In genomic region chr9:50745806-50746205, GRCm38 (mm10) we compare ENCODE assay signal across 8 mouse cellular contexts. TPM values are rescaled to one million over a fixed set of nuclear protein-coding genes. Genes with fewer than 3 reads are reported as not detected.
DNase-seq lines count a peak whose midpoint lies in the region; ATAC-seq and TF ChIP-seq lines count a peak whose summit lies in the region.

No protein-coding gene starts in this region.

- 11% methylated on average over 7 of the region's 7 CpGs for WGBS in hindbrain, embryonic 10.5 days
- 16% methylated on average over 7 of the region's 7 CpGs for WGBS in lung, embryonic 14.5 days

- peak overlapping the region; percentile 66 for H3K4me2 ChIP-seq in lung, embryonic 14.5 days

- H3K4me1 ChIP-seq in testis, adult 2 months (ENCODE audit: control insufficient read depth, insufficient read depth, low read length), result peaks cover 10% of the 10 kb centered on the region
- H3K4me1 ChIP-seq in hindbrain, embryonic 10.5 days (replicated peaks), result peaks cover 10% of the 10 kb centered on the region
- 0 out of 2 replicates have a peak, but pooled peaks cover 6% of the 10 kb centered on the region for H3K4me1 ChIP-seq in lung, embryonic 14.5 days (ENCODE audit: insufficient read depth)

- H3K9ac ChIP-seq in lung, embryonic 14.5 days, result peak overlapping the region; percentile 59

- H3K9me3 ChIP-seq in hindbrain, embryonic 10.5 days, result no peaks in the 10 kb centered on the region
- no peaks in the 10 kb centered on the region for H3K9me3 ChIP-seq in lung, embryonic 14.5 days (ENCODE audit: low read depth, low read length)

- no peaks in the 10 kb centered on the region for H3K36me3 ChIP-seq in testis, adult 2 months (ENCODE audit: control insufficient read depth, insufficient read depth, low read length)
- H3K36me3 ChIP-seq in hindbrain, embryonic 10.5 days, result no peaks in the 10 kb centered on the region
- no peaks in the 10 kb centered on the region for H3K36me3 ChIP-seq in lung, embryonic 14.5 days (ENCODE audit: insufficient read depth)

- no peak for TF ChIP-seq CTCF in testis, adult 2 months (IDR thresholded peaks at IDR 0.05; ENCODE audit: control insufficient read depth, insufficient read depth, insufficient replicate concordance, low read depth, low read length)
- no peak for TF ChIP-seq CTCF in lung, embryonic 14.5 days (IDR thresholded peaks at IDR 0.05; ENCODE audit: low read depth)

- no peak for TF ChIP-seq POLR2A in testis, adult 2 months (IDR thresholded peaks at IDR 0.05; ENCODE audit: control insufficient read depth, low read depth, low read length)

- no peaks in the 10 kb centered on the region for H3K27me3 ChIP-seq in testis, adult 2 months (ENCODE audit: control insufficient read depth, insufficient read depth, low read length)
- H3K27me3 ChIP-seq in hindbrain, embryonic 10.5 days (ENCODE audit: insufficient read depth, poor library complexity, severe bottlenecking), result peaks cover 36% of the 10 kb centered on the region
- no peaks in the 10 kb centered on the region for H3K27me3 ChIP-seq in lung, embryonic 14.5 days (ENCODE audit: insufficient read depth, low read length)

- H3K27ac ChIP-seq in testis, adult 2 months (ENCODE audit: control insufficient read depth, insufficient read depth, low read depth, low read length), result no peak overlapping the region
- peak overlapping the region; percentile 69 for H3K27ac ChIP-seq in hindbrain, embryonic 10.5 days
- peak overlapping the region; percentile 89 for H3K27ac ChIP-seq in lung, embryonic 14.5 days (ENCODE audit: low read depth)

- ATAC-seq in lung, embryonic 14.5 days (ENCODE audit: insufficient read depth), result peak; percentile 72

- no peak for DNase-seq in testis, postnatal 14 days (ENCODE audit: low spot score)
- no peak for DNase-seq in hindbrain, embryonic 10.5 days (ENCODE audit: low spot score)
- DNase-seq in lung, embryonic 14.5 days, result peak; percentile 66
- DNase-seq in testis, postnatal 10 days (ENCODE audit: low spot score), result peak; percentile 34
- DNase-seq in adrenal gland, postnatal 10 days, result no peak
- DNase-seq in layer of hippocampus, adult 18-20 months (ENCODE audit: low spot score in 2 of 2), result no peak
- DNase-seq in layer of hippocampus, adult 11-12 months (ENCODE audit: low spot score), result no peak

- peak overlapping the region; percentile 82 for H3K4me3 ChIP-seq in testis, adult 2 months (ENCODE audit: control insufficient read depth, low read depth, low read length)
- H3K4me3 ChIP-seq in hindbrain, embryonic 10.5 days, result peak overlapping the region; percentile 51
- H3K4me3 ChIP-seq in lung, embryonic 14.5 days (ENCODE audit: low read depth, low read length), result peak overlapping the region; percentile 45

RNA-seq across cellular contexts. Expression of gene 2310030G06Rik, which starts 0.5 kb away (rescaled TPM):
- 1.6 and 2.1 TPM in 2 replicates for polyA plus RNA-seq in testis, adult 2 months (2012; rRNA removed)
- polyA plus RNA-seq in hindbrain, embryonic 10.5 days (2016; fragmentation: Nextera tagmentation; extraction: Ambion mirVana), result 1.5 and 2.5 TPM in 2 replicates
- 9.7 and 10.0 TPM in 2 replicates for polyA plus RNA-seq in lung, embryonic 14.5 days (2014; fragmentation: Nextera tagmentation; extraction: Ambion mirVana)
- total RNA-seq in adrenal gland, postnatal 10 days (2021), result 1 to 10 TPM; 6.5 to 7.1 TPM
- 1 to 10 TPM; 1.2 to 1.5 TPM for total RNA-seq in layer of hippocampus, adult 18-20 months (2021)

RNA-seq across cellular contexts. Expression of gene Cryab, which starts 5.3 kb away (rescaled TPM):
- polyA plus RNA-seq in testis, adult 2 months (2012; rRNA removed), result 4.4 and 6.0 TPM in 2 replicates
- polyA plus RNA-seq in hindbrain, embryonic 10.5 days (2016; fragmentation: Nextera tagmentation; extraction: Ambion mirVana), result 6.6 and 7.5 TPM in 2 replicates
- polyA plus RNA-seq in lung, embryonic 14.5 days (2014; fragmentation: Nextera tagmentation; extraction: Ambion mirVana), result 41.1 and 64.3 TPM in 2 replicates
- 100 to 1,000 TPM in 1 of 2 experiments, 10 to 100 TPM in 1; 55.3 to 197 TPM for total RNA-seq in adrenal gland, postnatal 10 days (2021)
- total RNA-seq in layer of hippocampus, adult 18-20 months (2021), result 100 to 1,000 TPM; 171 to 201 TPM

RNA-seq across cellular contexts. Expression of gene Hspb2, which starts 6.3 kb away (rescaled TPM):
- polyA plus RNA-seq in testis, adult 2 months (2012; rRNA removed), result 2.3 and 3.6 TPM in 2 replicates
- polyA plus RNA-seq in hindbrain, embryonic 10.5 days (2016; fragmentation: Nextera tagmentation; extraction: Ambion mirVana), result 0.65 and 0.71 TPM in 2 replicates
- 3.4 and 6.0 TPM in 2 replicates for polyA plus RNA-seq in lung, embryonic 14.5 days (2014; fragmentation: Nextera tagmentation; extraction: Ambion mirVana)
- total RNA-seq in adrenal gland, postnatal 10 days (2021), result 10 to 100 TPM in 1 of 2 experiments, 1 to 10 TPM in 1; 5.1 to 13.5 TPM
- total RNA-seq in layer of hippocampus, adult 18-20 months (2021), result 1 to 10 TPM in 1 of 2 experiments, under 1 TPM in 1; 0.67 to 1.9 TPM

RNA-seq across cellular contexts. Expression of gene Dixdc1, which starts 6.5 kb away (rescaled TPM):
- 14.1 and 15.0 TPM in 2 replicates for polyA plus RNA-seq in testis, adult 2 months (2012; rRNA removed)
- polyA plus RNA-seq in hindbrain, embryonic 10.5 days (2016; fragmentation: Nextera tagmentation; extraction: Ambion mirVana), result 21.4 and 21.8 TPM in 2 replicates
- polyA plus RNA-seq in lung, embryonic 14.5 days (2014; fragmentation: Nextera tagmentation; extraction: Ambion mirVana), result 11.6 and 12.1 TPM in 2 replicates
- total RNA-seq in adrenal gland, postnatal 10 days (2021), result 10 to 100 TPM in 1 of 2 experiments, 1 to 10 TPM in 1; 7.8 to 10.1 TPM
- total RNA-seq in layer of hippocampus, adult 18-20 months (2021), result 10 to 100 TPM; 77.1 to 84.1 TPM

RNA-seq across cellular contexts. Expression of gene Fdxacb1, which starts 22.2 kb away (rescaled TPM):
- 5.3 and 5.8 TPM in 2 replicates for polyA plus RNA-seq in testis, adult 2 months (2012; rRNA removed)
- polyA plus RNA-seq in hindbrain, embryonic 10.5 days (2016; fragmentation: Nextera tagmentation; extraction: Ambion mirVana), result 11.4 and 13.5 TPM in 2 replicates
- polyA plus RNA-seq in lung, embryonic 14.5 days (2014; fragmentation: Nextera tagmentation; extraction: Ambion mirVana), result 15.2 and 15.3 TPM in 2 replicates
- 1 to 10 TPM; 4.6 to 7.8 TPM for total RNA-seq in adrenal gland, postnatal 10 days (2021)
- total RNA-seq in layer of hippocampus, adult 18-20 months (2021), result 1 to 10 TPM; 5.2 to 5.9 TPM

Comparison
In these comparisons a context has a peak if more than half of its experiments do, and no peak if none do; other contexts are left out.
1. DNase-seq: peak in lung, embryonic 14.5 days (single experiment) and testis, postnatal 10 days (single experiment); none in testis, postnatal 14 days (single experiment), hindbrain, embryonic 10.5 days (single experiment), adrenal gland, postnatal 10 days (single experiment), layer of hippocampus, adult 18-20 months (0 of 2) and layer of hippocampus, adult 11-12 months (single experiment).
2. Peak in every context shown above with its lines, with median percentiles within 50 percentile points of each other: H3K4me3 ChIP-seq.